Mouse (Mus musculus): ENCODE measurements around the gene Rangap1.

GRCm38 (mm10) chr15:81781816-81782215 is 36.5 kb upstream of the Rangap1 start:
- no peak for TF ChIP-seq GATA1 (IDR thresholded peaks at IDR 0.05; ENCODE audit: borderline replicate concordance, low read length)
- no peak for TF ChIP-seq FLI1 (IDR thresholded peaks at IDR 0.05; ENCODE audit: low read length)

Data from megakaryocyte, embryonic 14.5 days (primary cell).